ENCODE assay signal across 8 mouse cellular contexts in the genomic region with DNA sequence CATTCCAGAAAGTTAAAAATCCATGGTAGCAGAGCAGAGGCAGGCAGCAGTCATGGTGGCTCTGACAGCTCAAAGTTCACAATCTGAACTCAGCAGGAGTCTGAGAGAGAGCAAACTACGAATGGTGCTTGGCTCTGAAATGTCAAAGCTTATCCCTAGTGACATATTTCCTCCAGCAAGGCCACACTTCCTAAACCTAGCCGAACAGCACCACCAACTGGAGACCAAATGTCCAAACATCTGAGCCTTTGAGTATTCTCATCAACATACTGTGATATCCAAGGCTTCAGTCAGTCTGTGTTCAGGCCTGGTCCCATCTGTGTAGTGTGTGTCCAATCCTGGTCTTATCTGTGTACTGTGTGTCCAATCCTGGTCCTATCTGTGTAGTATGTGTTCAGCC. TPM values are rescaled to one million over a fixed set of nuclear protein-coding genes. Genes with fewer than 3 reads are reported as not detected.
DNase-seq lines count a peak whose midpoint lies in the region; ATAC-seq and TF ChIP-seq lines count a peak whose summit lies in the region.

No protein-coding gene starts in this region.

- H3K9me3 ChIP-seq in kidney, embryonic 16.5 days (ENCODE audit: low read length), result no peaks in the 10 kb centered on the region
- H3K9me3 ChIP-seq in midbrain, embryonic 13.5 days, result no peaks in the 10 kb centered on the region

- ATAC-seq in kidney, embryonic 16.5 days (ENCODE audit: low FRiP score, low TSS enrichment), result peak; percentile 46
- ATAC-seq in midbrain, embryonic 13.5 days, result peak; percentile 43; the same call in 1 of the 2 replicates

- peak; percentile 8 for DNase-seq in layer of hippocampus, adult 9-11 months
- no peak for DNase-seq in layer of hippocampus, adult 9-10 months (ENCODE audit: low spot score)
- peak; percentile 26 for DNase-seq in MN1 (ENCODE audit: low spot score)
- no peak for DNase-seq in testis, postnatal 10 days (ENCODE audit: low spot score)
- DNase-seq in neural tube, embryonic 10.5 days (ENCODE audit: extremely low spot score, low spot score), result no peak

- no peak overlapping the region for H3K4me2 ChIP-seq in kidney, embryonic 16.5 days (replicated peaks; ENCODE audit: low read depth, low read length)
- H3K4me2 ChIP-seq in midbrain, embryonic 13.5 days (replicated peaks), result no peak overlapping the region

- no peak overlapping the region for H3K27ac ChIP-seq in cortical plate, adult 2 months (ENCODE audit: insufficient read depth, low read length)
- no peak overlapping the region for H3K27ac ChIP-seq in kidney, embryonic 16.5 days (ENCODE audit: low read length)
- no peak overlapping the region for H3K27ac ChIP-seq in midbrain, embryonic 13.5 days

- no peaks in the 10 kb centered on the region; the same call in 1 of the 2 replicates for H3K4me1 ChIP-seq in cortical plate, adult 2 months (ENCODE audit: control insufficient read depth, insufficient read depth, low read length)
- no peaks in the 10 kb centered on the region for H3K4me1 ChIP-seq in kidney, embryonic 16.5 days (ENCODE audit: insufficient read depth, low read length)
- no peaks in the 10 kb centered on the region for H3K4me1 ChIP-seq in midbrain, embryonic 13.5 days (replicated peaks)

- TF ChIP-seq CTCF in cortical plate, adult 2 months (IDR thresholded peaks at IDR 0.05; ENCODE audit: extremely low read depth, insufficient read depth, low read length), result peak; percentile 52; the same call in 1 of the 2 replicates

- H3K27me3 ChIP-seq in kidney, embryonic 16.5 days (ENCODE audit: insufficient read depth, low read length), result no peaks in the 10 kb centered on the region
- no peaks in the 10 kb centered on the region for H3K27me3 ChIP-seq in midbrain, embryonic 13.5 days

- no peaks in the 10 kb centered on the region for H3K36me3 ChIP-seq in kidney, embryonic 16.5 days (ENCODE audit: insufficient read depth, low read length)
- peaks cover 8% of the 10 kb centered on the region; the same call in 1 of the 2 replicates for H3K36me3 ChIP-seq in midbrain, embryonic 13.5 days

- no peak overlapping the region for H3K4me3 ChIP-seq in cortical plate, adult 2 months (ENCODE audit: insufficient read depth, low read length)
- H3K4me3 ChIP-seq in kidney, embryonic 16.5 days (ENCODE audit: low read length), result no peak overlapping the region
- no peak overlapping the region for H3K4me3 ChIP-seq in midbrain, embryonic 13.5 days (replicated peaks)

- no peak overlapping the region for H3K9ac ChIP-seq in kidney, embryonic 16.5 days (replicated peaks; ENCODE audit: low read length)
- no peak overlapping the region for H3K9ac ChIP-seq in midbrain, embryonic 13.5 days (replicated peaks)

- 34% methylated on average over 2 of the region's 2 CpGs for WGBS in kidney, embryonic 16.5 days
- WGBS in midbrain, embryonic 13.5 days, result 33% methylated on average over 2 of the region's 2 CpGs

- no peak for TF ChIP-seq POLR2A in cortical plate, adult 2 months (IDR thresholded peaks at IDR 0.05; ENCODE audit: extremely low read depth, insufficient read depth, low read length)

RNA-seq across cellular contexts. Expression of a gene that starts 49.4 kb away (rescaled TPM):
- 231 and 238 TPM in 2 replicates for polyA plus RNA-seq in cortical plate, adult 2 months (2012; rRNA removed)
- 2.2 and 3.5 TPM in 2 replicates for polyA plus RNA-seq in kidney, embryonic 16.5 days (2015; fragmentation: Nextera tagmentation; extraction: Ambion mirVana)
- 43.3 and 46.0 TPM in 2 replicates for polyA plus RNA-seq in midbrain, embryonic 13.5 days (2015; fragmentation: Nextera tagmentation; extraction: Ambion mirVana)

Comparison
In these comparisons a context has a peak if more than half of its experiments do, and no peak if none do; other contexts are left out.
1. DNase-seq: peak in layer of hippocampus, adult 9-11 months (single experiment) and MN1 (single experiment); none in layer of hippocampus, adult 9-10 months (single experiment), testis, postnatal 10 days (single experiment) and neural tube, embryonic 10.5 days (single experiment).